In genomic region chr2:152847815-152848302, GRCm38 (mm10) we compare ENCODE assay signal across 8 mouse cellular contexts. TPM values are rescaled to one million over a fixed set of nuclear protein-coding genes. Genes with fewer than 3 reads are reported as not detected.
A peak's percentile ranks its signal among the peaks of the same experiment; 100 is the strongest.
DNase-seq lines count a peak whose midpoint lies in the region; ATAC-seq and TF ChIP-seq lines count a peak whose summit lies in the region.

Tpx2 (plus strand) TSS chr2:152847964.

- H3K4me1 ChIP-seq in embryonic facial prominence, embryonic 14.5 days (ENCODE audit: control insufficient read depth, insufficient read depth, low read length), result peaks cover 14% of the 10 kb centered on the region
- no peaks in the 10 kb centered on the region; the same call in 1 of the 2 replicates for H3K4me1 ChIP-seq in heart, adult 2 months (ENCODE audit: control insufficient read depth, insufficient read depth, low read length)
- peaks cover 22% of the 10 kb centered on the region for H3K4me1 ChIP-seq in limb, embryonic 13.5 days
- peaks cover 2% of the 10 kb centered on the region; the same call in 1 of the 2 replicates for H3K4me1 ChIP-seq in midbrain, embryonic 16.5 days (ENCODE audit: control insufficient read depth, insufficient read depth, low read length)

- H3K9ac ChIP-seq in embryonic facial prominence, embryonic 14.5 days (ENCODE audit: low read depth, low read length), result peak within 1 kb of the TSS; percentile 61
- H3K9ac ChIP-seq in heart, adult 2 months (ENCODE audit: low read depth, low read length), result peak within 1 kb of the TSS; percentile 86
- H3K9ac ChIP-seq in limb, embryonic 13.5 days, result peak within 1 kb of the TSS; percentile 79
- peak within 1 kb of the TSS; percentile 47; the same call in 1 of the 2 replicates for H3K9ac ChIP-seq in midbrain, embryonic 16.5 days (ENCODE audit: low read depth, low read length)

- peak within 1 kb of the TSS; percentile 50; the same call in 1 of the 2 replicates for H3K27ac ChIP-seq in embryonic facial prominence, embryonic 14.5 days (replicated peaks; ENCODE audit: low read depth, low read length)
- H3K27ac ChIP-seq in heart, adult 2 months, result peak within 1 kb of the TSS; percentile 50; the same call in 1 of the 2 replicates
- peak within 1 kb of the TSS; percentile 76 for H3K27ac ChIP-seq in limb, embryonic 13.5 days
- H3K27ac ChIP-seq in midbrain, embryonic 16.5 days (ENCODE audit: low read length), result no peak within 1 kb of the TSS

- H3K9me3 ChIP-seq in embryonic facial prominence, embryonic 14.5 days (ENCODE audit: control insufficient read depth, low read length), result no peaks in the 10 kb centered on the region
- no peaks in the 10 kb centered on the region for H3K9me3 ChIP-seq in limb, embryonic 13.5 days
- H3K9me3 ChIP-seq in midbrain, embryonic 16.5 days (replicated peaks; ENCODE audit: control insufficient read depth, low read length, poor library complexity, severe bottlenecking), result no peaks in the 10 kb centered on the region

- TF ChIP-seq POLR2A in heart, adult 2 months (IDR thresholded peaks at IDR 0.05; ENCODE audit: insufficient read depth, low read depth, low read length), result 0 out of 2 replicates have a peak, but pooled peaks have one; percentile 28

- intact Hi-C loops in heart, adult 2 months (cut with DNase I), result loop anchor here (5.0 kb wide), 2 partner anchors 164 to 176 kb away; no protein-coding TSS in a partner anchor

- TF ChIP-seq CTCF in heart, adult 2 months (IDR thresholded peaks at IDR 0.05), result peak; percentile 56

- H3K4me2 ChIP-seq in embryonic facial prominence, embryonic 14.5 days (ENCODE audit: low read depth, low read length), result peak within 1 kb of the TSS; percentile 70
- H3K4me2 ChIP-seq in limb, embryonic 13.5 days (replicated peaks), result peak within 1 kb of the TSS; percentile 74
- peak within 1 kb of the TSS; percentile 81 for H3K4me2 ChIP-seq in midbrain, embryonic 16.5 days (ENCODE audit: low read length)

- H3K4me3 ChIP-seq in embryonic facial prominence, embryonic 14.5 days (ENCODE audit: low read depth, low read length), result peak within 1 kb of the TSS; percentile 54
- peak within 1 kb of the TSS; percentile 53 for H3K4me3 ChIP-seq in heart, adult 2 months
- H3K4me3 ChIP-seq in limb, embryonic 13.5 days, result peak within 1 kb of the TSS; percentile 71
- H3K4me3 ChIP-seq in midbrain, embryonic 16.5 days (ENCODE audit: low read depth, low read length), result peak within 1 kb of the TSS; percentile 57

- WGBS in embryonic facial prominence, embryonic 14.5 days, result under 1% methylated on average over 34 of the region's 34 CpGs
- under 1% methylated on average over 34 of the region's 34 CpGs for WGBS in heart, adult 2 months
- WGBS in limb, embryonic 13.5 days, result under 1% methylated on average over 34 of the region's 34 CpGs
- under 1% methylated on average over 34 of the region's 34 CpGs for WGBS in midbrain, embryonic 16.5 days

- no peak for TF ChIP-seq EP300 in heart, adult 2 months (IDR thresholded peaks at IDR 0.05; ENCODE audit: insufficient read depth, low read depth, low read length)

- H3K27me3 ChIP-seq in embryonic facial prominence, embryonic 14.5 days (replicated peaks; ENCODE audit: control insufficient read depth, insufficient read depth, low read length), result no peaks in the 10 kb centered on the region
- no peaks in the 10 kb centered on the region for H3K27me3 ChIP-seq in heart, adult 2 months (ENCODE audit: control insufficient read depth, insufficient read depth, low read length)
- no peaks in the 10 kb centered on the region for H3K27me3 ChIP-seq in limb, embryonic 13.5 days
- no peaks in the 10 kb centered on the region for H3K27me3 ChIP-seq in midbrain, embryonic 16.5 days (ENCODE audit: control insufficient read depth, insufficient read depth, low read depth, low read length)

- peak; percentile 99 for ATAC-seq in embryonic facial prominence, embryonic 14.5 days (ENCODE audit: low read depth)
- peak; percentile 99 for ATAC-seq in limb, embryonic 13.5 days (ENCODE audit: low FRiP score, low read depth)
- ATAC-seq in midbrain, embryonic 16.5 days, result peak; percentile 99

- peaks cover 10% of the 10 kb centered on the region for H3K36me3 ChIP-seq in embryonic facial prominence, embryonic 14.5 days (ENCODE audit: control insufficient read depth, insufficient read depth, low read length)
- H3K36me3 ChIP-seq in heart, adult 2 months (ENCODE audit: control insufficient read depth, insufficient read depth, low read length), result no peaks in the 10 kb centered on the region
- peaks cover 8% of the 10 kb centered on the region for H3K36me3 ChIP-seq in limb, embryonic 13.5 days
- H3K36me3 ChIP-seq in midbrain, embryonic 16.5 days (ENCODE audit: control insufficient read depth, insufficient read depth, low read length), result no peaks in the 10 kb centered on the region

- peak; percentile 100 for DNase-seq in 3T3-L1 (ENCODE audit: low read depth, low spot score)
- DNase-seq in adrenal gland, postnatal 4 days (ENCODE audit: low spot score in 2 of 2), result peak; percentile 79 to 93
- DNase-seq in embryonic facial prominence, embryonic 14.5 days (ENCODE audit: low spot score), result peak; percentile 99
- peak; percentile 94 to 97 for DNase-seq in heart, adult 2 months
- DNase-seq in kidney, adult 8-10 months, result peak; percentile 98 to 99
- peak; percentile 92 to 99 for DNase-seq in spleen, postnatal 10 days (ENCODE audit: low spot score in 2 of 2)

- H3K79me2 ChIP-seq in heart, adult 2 months (replicated peaks; ENCODE audit: control insufficient read depth, insufficient read depth, low read length), result no peaks in the 10 kb centered on the region

RNA-seq across cellular contexts. Expression of gene Tpx2, which starts in this region (rescaled TPM):
- total RNA-seq in adrenal gland, postnatal 4 days (2021), result 10 to 100 TPM; 31.7 to 39.7 TPM
- 69.3 and 87.9 TPM in 2 replicates for polyA plus RNA-seq in embryonic facial prominence, embryonic 14.5 days (2014; fragmentation: Nextera tagmentation; extraction: Ambion mirVana)
- total RNA-seq in heart, adult 2 months (2021), result 1 to 10 TPM in 1 of 2 experiments, under 1 TPM in 1; 0.75 to 1.1 TPM
- 0.18 and 0.50 TPM in 2 replicates for polyA plus RNA-seq in heart, adult 2 months (2012; rRNA removed)
- polyA plus RNA-seq in limb, embryonic 13.5 days (2015; fragmentation: Nextera tagmentation; extraction: Ambion mirVana), result 83.1 and 86.8 TPM in 2 replicates
- polyA plus RNA-seq in midbrain, embryonic 16.5 days (2015; fragmentation: Nextera tagmentation; extraction: Ambion mirVana), result 10.5 and 11.1 TPM in 2 replicates

Comparison
In these comparisons a context has a peak if more than half of its experiments do, and no peak if none do; other contexts are left out.
1. RNA of gene Tpx2 (total RNA-seq): 31.7 to 39.7 TPM in adrenal gland, postnatal 4 days; 0.75 to 1.1 TPM in heart, adult 2 months; every median in the first group is over 10 times any median in the second.
2. Peak in every context shown above with its lines, with median percentiles within 50 percentile points of each other: DNase-seq, ATAC-seq, H3K4me2 ChIP-seq, H3K4me3 ChIP-seq and H3K9ac ChIP-seq.